Mouse (Mus musculus): ENCODE measurements around the gene Perp.

The Perp gene

DNA sequence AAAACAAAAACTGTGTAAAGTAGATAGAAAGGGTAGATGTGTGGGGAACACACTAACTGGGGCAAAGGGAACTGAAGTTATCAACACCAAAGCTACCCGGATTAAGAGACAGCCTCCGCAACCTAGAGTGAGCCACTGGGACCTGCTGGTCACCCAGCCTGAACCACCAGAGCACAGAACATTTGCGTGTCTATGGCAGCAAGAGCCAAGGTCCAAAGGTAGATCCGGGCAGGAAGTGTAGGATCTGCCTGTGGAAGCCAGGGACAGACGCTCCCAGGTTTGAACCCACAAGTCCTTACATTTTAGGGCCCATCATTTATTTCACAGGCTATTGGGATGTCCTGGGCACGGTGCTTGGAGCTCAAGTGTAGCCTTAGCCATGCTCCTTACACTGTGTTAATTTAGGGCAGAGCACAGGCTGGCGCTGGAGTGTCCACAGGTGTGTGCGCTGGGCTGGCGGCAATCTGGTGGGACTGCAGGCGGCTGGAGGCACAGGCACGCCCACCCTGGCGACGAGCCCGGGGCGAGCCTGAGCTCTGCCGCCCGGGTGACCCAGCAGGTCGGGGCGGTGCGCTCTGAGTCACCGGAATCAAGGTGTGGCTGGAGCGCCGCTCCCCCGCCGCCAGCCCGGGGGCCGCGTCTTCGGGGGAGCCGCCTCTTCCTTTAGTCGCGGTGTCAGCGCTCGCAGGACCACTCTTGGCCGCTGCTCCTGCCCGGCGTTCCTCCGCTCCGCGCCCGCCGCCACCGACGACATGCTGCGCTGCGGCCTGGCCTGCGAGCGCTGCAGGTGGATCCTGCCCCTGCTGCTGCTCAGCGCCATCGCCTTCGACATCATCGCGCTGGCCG, at the start of gene Perp:
Perp (plus strand) TSS at position 580 of the 846 bp plus-strand sequence.
- no peak for DNase-seq (ENCODE audit: low read depth)

DNA sequence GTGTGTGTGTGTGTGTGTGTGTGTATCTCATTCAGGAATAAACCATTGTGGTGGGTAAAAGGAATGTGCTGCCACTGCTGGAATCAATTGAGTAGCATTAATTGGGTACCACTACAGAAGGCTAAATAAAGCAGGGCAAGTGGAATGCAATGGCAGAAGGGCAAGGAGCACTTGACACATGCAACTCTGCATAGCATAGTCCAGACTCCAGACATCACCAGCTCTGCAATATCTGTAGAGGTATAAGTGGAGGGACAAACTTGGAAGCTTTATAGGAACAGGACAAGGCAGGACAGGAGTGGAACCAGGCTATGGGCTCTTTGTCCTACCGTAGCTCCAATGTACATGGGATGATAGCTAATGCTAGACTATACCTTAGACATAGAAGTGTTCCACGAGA, 33.1 kb upstream of the Perp start:
- DNase-seq (ENCODE audit: low read depth), result no peak

DNA sequence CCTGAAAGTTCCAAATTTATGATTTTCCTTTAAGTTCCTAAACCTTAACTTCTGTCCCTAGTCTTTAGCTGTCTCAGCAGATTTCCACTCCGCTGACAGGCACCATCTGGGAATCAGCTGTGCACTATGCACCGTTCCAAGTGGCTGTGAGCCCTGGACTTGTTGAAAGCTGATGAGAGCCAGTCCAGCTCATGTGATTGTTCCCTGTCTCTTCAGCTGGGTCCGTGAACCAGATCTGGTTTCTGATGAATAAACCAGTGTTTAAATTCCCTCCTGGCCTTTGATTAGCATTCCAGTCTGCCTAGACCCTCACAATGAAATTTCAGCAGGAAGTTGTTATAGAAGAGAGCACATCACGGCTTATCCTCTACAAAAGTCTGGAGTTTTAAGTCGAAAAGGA, 28.3 kb upstream of the Perp start:
- DNase-seq (ENCODE audit: low read depth), result peak; percentile 24

DNA sequence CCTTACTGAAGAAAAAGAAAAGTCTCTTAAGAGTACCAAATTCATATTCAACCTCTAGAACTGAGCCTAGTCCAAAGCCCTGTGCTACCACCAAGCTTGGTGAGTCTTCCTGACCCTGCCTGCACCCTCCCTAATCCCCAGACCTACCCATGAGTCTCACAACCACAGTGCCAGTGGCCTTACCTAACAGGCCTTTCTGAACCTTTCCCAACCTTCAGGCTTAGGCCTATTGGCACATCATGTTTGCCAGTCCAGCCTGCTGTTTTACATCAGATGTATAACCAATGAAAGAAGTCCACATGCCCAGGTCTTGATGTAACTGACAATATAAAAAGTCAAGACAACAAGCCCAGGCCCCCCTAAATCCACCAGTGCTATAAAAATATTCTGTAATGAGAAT, 19.7 kb upstream of the Perp start:
- no peak for DNase-seq (ENCODE audit: low read depth)

DNA sequence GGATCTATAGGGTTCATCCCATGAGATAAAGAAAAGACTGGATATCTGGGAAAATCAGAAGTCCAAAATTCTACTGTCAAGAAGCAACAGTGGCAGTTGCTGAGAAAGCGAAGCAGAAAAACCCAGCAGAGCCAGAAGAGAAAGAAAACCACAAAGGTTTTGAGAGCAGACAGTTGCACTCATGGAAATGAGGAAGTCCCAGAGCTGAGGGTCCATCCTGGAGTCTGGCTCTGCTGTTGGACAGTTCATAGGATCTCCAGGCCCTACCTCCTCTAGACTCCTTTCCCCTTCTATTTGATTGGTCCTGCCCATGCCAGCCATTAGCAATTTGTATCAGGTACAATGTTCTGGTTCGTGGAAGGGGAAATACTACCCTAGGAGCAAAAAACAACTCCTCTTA, 18.7 kb upstream of the Perp start:
- no peak for DNase-seq (ENCODE audit: low read depth)

DNA sequence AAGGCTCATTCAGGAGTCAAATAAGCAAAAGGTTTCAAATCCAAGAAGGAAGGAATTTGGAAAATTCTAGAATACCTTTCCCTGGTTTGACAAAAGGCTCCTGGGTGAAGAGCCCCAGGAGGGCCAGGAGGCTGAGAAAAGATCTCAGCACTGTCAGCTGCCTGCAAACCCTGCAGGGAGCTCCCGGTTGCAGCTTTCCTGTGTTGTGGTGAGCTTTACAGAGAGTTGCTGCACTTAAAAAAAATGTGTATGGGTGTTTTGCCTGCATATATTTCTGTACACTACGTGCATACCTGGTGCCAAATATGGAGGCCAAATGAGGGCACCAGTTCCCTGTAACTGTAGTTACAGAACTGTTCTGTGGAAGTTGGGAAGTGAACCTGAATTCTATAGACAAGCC, 16.9 kb upstream of the Perp start:
- DNase-seq (ENCODE audit: low read depth), result no peak

DNA sequence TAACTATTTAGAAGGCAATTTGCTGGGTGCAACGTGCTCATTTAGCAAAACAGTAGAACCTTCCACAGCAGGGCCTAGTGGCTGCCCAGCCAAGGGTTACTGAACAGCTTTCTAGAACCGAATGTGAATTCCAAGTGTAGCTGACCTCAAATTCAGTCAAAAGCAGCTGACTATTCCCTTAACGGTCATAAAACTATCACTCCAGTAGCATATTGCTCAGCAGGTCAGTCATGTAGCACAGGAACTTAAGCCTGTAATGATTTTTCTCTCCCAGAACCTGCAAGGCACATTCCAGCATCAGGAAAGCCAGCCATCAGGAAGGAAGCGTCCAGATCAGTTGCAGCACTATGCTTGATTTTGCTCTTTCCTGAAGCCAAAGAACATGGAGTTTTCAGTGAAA, 14.5 kb upstream of the Perp start:
- no peak for DNase-seq (ENCODE audit: low read depth)

DNA sequence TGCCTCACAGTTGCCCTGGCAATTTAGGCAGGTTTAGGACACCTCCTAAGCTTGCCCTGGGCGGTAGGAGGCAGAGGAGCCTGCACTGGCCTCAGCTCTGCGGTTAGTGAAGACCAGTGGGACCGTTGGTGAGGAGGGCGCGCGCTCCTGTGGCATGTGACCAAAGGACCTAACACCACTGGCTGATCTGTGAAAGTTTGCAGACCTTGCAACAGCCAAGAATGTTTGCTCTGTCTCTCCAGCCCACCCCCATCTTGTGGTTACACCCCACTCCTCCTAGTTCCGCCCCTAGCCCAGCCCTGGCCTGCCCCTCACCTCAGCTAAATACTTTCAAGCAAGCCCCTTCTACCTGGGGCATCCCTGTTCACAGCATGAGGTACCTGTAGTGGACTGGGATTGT, 13.0 kb upstream of the Perp start:
- DNase-seq (ENCODE audit: low read depth), result no peak

DNA sequence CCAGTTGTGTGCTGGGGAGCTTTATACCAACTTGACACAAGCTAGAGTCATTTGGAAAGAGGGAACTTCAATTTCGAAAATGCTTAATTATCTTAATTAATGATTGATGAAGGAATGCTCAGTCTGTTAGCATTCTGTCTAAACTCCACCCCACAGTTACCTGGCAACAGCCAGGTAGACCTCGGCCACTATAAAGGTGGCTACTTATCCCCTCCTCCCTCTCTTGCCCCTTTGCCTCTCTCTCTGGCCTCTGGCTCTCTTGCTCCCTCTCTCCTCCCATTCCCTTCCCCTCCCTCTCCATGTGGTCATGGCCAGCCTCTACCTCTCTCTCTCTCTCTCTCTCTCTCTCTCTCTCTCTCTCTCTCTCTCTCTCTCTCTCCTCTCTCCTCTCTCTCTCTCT, 10.4 kb upstream of the Perp start:
- no peak for DNase-seq (ENCODE audit: low read depth)

DNA sequence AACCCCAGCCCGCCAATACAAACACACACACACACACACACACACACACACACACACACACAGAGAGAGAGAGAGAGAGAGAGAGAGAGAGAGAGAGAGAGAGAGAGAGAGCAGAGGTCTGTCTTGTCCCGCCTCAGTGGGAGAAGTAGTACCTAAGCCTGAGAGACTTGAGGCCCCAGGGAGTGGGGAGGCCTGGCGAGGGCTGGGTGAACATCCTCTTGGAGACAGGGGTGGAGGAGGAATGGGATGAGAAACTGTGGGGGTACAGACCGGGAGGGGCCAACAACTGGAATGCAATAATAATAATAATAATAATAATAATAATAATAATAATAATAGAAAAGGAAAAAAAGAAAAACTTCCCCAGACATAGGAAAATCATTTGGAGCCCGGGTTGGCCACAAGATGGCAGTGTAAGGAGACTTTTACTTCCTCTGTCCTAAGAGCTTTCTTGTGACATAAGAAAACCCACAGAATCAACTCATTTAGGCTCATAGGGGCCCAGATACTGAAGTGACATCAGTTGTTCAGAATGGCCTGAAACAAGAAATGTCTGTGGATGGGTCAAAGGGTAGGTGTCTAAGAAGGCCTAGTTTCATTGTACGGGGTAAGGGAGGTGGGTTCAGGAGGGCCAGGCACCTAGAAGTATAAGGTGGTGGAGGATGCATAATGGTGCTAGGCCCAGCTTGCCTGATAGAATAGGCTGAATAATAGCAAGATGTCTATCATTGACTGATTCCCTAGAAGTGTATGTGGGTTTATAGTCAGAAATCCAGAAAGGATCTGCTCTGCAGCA, 8.9 kb upstream of the Perp start:
- no peak for DNase-seq (ENCODE audit: low read depth)

DNA sequence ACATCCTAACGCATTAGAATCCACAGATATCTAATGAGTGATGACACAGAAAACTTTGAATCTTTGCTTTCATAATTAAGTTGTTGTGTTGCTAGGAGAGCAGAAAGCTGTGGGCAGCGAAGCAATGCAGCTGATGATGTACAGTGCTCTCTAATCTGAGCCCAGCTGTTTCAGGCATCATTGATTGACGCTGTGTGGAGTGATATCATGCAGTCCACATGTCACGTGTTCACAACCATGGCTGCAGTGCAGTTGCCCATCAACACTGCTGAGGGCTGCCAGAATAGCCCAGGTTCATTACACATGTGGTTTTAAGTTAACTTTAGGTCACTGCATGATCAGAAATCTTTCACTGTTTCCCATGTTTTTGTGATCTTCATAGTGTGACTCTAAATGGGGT, 5.3 kb upstream of the Perp start:
- no peak for DNase-seq (ENCODE audit: low read depth)

DNA sequence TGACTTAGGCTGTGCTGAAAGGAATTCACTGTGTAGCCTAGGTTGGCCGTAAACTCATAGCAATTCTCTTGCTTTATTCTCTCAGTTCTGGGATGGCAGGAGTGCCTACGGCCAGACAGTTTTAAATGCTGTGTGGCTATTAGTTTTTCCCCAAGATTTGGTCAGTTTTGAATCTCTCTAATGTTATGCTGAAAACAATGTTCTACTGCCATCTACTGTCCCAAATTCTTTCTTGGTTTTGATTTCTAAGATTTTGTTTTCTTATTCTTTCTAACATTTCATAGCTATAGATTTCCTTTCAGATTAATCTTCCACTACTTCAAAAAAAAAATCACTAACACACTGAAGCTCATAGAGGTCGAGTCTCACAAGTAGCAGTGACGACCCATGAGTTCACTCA, 4.1 kb upstream of the Perp start:
- DNase-seq (ENCODE audit: low read depth), result no peak

DNA sequence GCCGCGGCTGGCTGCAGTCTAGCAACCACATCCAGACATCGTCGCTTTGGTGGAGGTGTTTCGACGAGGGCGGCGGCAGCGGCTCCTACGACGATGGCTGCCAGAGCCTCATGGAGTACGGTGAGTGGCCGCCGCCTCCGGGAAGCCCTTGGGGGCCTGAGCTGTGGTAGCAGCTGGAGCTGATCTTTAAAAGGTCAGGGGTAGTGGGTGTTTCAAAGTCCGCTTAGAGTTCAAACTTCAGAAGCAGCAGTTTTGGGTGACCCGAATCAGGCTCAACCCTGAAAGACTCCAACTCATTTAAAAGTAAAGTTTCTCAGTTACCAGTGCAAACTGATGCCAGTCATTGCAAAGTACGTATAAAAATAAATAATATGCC, 455 bp downstream of the Perp start:
- no peak for DNase-seq (ENCODE audit: low read depth)

DNA sequence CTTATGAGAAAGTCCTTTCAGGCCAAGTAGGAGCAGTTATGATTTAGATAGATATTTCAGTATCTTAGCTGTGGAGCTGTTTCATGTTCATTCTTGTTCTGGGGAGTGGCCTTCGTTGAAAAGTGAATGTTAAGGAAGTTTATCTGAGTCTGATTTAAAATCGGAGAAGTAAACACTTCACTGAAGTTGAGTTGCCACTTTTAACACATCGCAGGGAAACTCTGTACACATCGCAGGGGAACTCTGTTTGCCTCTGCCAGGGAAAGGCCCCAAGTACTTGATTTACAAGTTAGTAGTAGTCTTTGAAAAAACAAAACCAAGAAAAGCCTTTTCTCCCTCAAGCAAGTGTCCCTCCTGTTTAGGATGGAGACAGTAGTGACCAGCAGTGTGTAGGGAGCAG, 891 bp downstream of the Perp start:
- no peak for DNase-seq (ENCODE audit: low read depth)

DNA sequence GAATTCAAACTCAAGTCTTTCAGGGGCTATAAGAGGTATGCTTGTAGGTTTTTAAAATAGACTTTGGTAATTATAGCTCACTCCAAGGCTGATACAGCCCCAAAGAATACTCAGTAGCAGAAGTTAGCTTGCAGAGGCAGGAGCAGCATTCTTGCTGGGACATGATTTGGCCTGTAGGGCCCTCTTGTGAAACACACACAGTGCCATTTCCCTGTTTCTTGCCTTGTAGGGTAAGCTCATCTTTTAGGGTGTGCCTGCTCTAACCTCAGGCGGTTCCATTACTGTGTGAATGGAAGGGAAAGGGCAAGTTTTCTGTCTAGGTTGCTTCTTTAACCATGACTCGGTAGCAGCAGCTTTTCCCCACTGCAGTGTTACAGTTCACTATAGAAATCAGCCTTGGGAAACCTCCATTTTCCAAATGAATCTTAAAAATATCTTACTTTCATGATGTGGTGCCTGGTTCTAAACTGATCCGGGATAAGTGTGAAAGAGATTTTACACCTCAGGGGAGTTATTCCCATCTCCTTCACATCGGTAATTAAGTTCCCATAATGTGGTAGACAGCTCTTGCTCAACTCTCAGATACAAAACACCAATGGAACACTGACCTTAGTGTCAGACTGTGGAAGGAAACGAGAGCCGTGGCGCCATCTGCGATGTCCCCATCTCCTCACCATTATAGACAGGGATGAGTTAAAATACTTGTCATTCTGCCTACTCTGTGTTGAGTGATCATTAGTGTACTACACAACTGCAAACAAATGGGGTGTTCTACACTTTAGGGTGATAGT, 1.8 kb downstream of the Perp start:
- no peak for DNase-seq (ENCODE audit: low read depth)

DNA sequence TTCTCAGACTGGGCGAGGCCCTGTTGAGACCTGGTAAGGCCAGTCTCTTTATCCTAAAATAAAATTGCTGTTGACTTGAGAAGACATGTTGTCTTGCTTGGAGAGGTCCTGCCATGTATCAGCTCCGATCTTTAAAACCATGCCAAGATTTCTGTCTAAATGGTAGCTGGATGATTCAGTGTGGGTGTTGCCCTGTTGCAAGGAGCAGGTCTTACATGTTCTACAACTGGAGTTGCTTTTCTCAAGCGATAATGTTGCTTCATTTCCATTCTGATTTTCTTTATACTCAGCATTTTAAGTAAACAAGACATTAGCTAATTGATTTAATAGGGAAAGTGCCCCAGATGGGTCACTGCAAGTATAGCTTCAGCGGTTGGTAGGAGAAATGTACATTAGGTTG, 5.4 kb downstream of the Perp start:
- no peak for DNase-seq (ENCODE audit: low read depth)

DNA sequence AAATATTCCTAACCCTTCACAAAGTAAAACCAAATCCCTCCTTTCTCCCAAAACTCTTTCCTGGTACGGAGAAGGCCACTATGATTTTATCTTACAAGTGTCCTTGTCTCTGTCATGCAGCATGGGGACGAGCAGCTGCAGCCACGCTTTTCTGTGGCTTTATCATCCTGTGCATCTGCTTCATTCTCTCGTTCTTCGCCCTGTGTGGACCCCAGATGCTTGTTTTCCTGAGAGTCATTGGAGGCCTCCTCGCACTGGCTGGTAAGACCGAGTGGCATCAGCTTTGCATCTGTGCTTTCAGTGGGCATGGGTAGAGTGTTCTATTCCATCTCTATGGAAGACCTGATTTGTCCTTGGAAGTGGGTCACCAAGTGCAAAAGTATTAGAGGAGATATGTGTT, 8.6 kb downstream of the Perp start:
- DNase-seq (ENCODE audit: low read depth), result no peak

DNA sequence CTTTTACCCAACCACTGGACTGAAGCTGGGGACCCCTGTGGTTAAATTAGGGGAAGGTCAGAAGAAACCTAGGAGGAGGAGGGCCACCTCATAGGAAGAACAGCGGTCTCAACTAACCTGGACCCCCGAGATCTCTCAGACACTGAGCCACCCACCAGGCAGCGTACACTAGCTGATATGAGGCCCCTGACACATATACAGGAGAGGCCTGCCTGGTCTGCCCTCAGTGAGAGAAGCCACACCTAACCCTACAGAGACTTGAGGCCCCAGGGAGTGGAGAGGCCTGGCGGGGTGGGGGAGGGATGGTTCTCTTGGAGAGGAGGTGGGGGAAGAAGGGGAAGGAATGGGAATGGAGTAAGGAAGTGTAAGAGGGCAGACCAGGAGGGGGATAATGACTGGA, 12.4 kb downstream of the Perp start:
- DNase-seq (ENCODE audit: low read depth), result no peak

DNA sequence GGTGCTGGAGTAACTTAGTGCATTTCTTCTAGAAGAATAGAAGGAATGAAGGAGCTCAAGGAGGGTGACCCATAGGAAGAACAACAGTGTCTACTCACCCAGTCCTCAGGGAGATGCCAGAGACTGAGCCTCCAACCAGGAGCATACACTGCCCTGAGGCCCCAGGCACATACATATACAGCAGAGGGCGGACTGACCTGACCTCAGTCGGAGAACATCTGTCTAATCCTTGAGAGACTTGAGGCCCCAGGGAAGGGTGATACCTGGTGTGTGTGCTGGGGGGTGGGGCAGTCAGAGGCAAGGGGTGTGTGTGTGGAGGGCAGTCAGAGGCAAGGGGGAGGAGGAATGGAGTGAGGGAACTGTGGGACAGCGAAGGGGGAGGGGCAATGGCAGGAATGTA, 14.8 kb downstream of the Perp start:
- no peak for DNase-seq (ENCODE audit: low read depth)

DNA sequence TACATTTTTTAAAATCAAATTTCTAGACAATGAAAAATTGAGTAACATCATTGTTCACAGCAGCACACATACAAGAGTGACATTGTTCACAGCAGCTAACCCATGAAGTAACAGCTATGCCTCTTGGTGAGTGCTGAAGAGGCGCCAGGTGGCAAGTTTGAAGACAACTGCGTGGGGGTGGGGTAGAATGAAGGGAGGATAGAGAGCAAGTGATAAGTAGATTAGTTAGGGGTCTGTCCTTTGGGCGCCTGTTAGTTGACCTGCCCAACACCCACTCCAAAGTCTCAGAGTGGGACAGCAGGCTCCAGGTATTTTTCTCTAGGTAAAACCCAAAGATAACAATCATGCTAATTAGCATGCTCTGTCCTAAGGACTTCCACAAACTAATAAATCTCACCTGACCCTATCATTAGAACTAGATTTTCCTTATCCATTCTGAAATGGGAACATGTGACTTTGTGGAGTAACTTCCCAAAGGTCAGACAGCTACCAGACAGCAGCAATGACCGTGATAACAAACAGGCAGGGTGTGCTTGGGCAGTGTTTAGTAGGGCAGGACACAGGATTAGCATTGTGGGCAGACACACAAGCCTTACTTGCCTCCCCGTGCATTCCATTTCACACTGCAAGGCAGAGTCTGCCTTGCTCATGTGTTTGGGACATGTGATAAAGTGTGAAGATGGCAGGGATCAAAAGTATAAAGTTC, 15.5 kb downstream of the Perp start:
- no peak for DNase-seq (ENCODE audit: low read depth)

DNA sequence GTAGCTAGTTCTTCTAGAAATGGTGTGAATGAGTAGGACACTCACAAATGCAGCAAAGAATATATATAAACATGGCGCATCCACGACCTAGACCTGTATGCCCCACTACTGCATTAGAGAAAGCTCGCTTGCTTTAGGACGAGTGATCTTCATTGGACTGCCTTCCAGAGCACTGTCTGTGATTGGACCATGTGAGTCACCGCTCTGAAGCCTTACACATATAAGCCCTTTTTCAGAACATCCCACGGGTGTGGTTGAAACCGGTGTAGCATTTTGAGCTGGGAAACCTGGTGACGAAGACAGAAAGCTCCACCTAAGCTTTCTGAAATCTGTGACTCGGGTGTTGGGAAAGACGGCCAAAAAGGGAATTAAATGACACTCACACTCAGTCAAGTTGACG, 16.0 kb downstream of the Perp start:
- DNase-seq (ENCODE audit: low read depth), result no peak

DNA sequence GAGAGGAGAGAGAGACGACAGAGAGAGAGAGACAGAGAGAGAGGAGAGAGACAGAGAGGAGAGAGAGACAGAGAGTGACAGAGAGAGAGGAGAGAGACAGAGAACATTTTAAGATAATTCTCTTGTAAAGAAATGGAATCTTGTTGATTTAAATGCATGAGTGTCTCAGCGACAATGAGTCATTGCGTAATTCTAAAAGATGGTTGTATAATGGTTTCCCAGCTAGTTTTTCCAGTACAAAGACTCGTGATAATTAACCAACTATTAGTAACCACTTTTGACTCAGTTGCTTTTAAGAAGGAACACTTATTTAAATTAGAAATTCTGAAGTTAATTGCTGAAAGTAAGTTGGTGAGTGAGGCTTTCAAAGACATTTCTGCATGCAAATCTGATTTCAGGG, 16.6 kb downstream of the Perp start:
- DNase-seq (ENCODE audit: low read depth), result no peak

All from fibroblast of lung, adult 2 months (primary cell).